Mouse (Mus musculus): ENCODE measurements around the gene Man1a2.

DNA sequence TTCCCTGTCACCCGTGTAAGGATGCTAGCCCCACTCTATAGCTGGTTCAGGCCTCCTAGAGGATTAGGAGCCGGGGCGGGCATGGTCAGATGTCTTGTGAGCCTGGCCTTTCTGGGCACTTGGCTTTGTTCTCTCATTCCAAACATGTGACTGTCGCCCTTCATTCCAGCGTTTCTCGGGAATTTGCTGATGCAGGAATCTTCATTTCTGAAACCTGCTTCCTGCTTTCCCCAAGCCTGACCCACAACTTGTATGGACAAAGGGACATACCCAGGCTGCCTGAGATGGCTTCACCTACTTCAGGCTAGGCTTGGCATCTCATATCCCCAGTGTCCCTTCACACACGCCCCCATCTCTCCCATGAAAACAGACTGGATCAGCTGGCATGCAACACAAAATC, 162.6 kb downstream of the Man1a2 start:
- no peak for TF ChIP-seq POLR2A (IDR thresholded peaks at IDR 0.05; ENCODE audit: borderline replicate concordance, low read depth, low read length)
- TF ChIP-seq CTCF (IDR thresholded peaks at IDR 0.05; ENCODE audit: low read depth, low read length), result no peak
